Comparison of ENCODE assay signal across 38 mouse cellular contexts in the genomic region with DNA sequence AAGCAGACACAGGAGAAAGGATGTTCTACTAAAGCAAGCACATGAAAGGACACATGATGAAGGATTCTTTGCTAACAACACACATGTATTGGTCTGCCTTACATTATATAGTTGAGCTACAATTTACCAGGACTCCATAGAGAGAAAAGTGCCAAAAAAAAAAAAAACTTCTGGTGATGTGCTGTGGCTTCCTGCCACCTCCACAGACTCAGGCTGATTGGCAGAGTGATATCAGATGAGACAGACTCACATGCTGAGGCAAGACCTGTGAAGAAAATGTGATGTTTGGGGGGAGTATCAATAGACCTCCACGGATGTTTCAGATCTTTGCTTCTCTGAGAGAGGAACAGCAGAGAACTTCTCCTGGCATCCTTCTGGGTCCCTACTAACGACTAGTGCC. TPM values are rescaled to one million over a fixed set of nuclear protein-coding genes. Genes with fewer than 3 reads are reported as not detected.
"Had no signal": no experiment of that assay in that cellular context is flagged by ENCODE, and none has a peak within 500 bp of the region (broad histone marks: within the 10 kb centered on the region; RNA-seq: fewer than 3 reads in every experiment).

No protein-coding gene starts in this region.

- H3K4me2 ChIP-seq: limb, embryonic 12.5 days; limb, embryonic 13.5 days; limb, embryonic 15.5 days; liver, embryonic 11.5 days; liver, embryonic 12.5 days; liver, embryonic 13.5 days; liver, embryonic 15.5 days; lung, embryonic 14.5 days; lung, embryonic 15.5 days; midbrain, embryonic 12.5 days; midbrain, embryonic 13.5 days; midbrain, embryonic 15.5 days; neural tube, embryonic 12.5 days had no signal

- H3K36me3 ChIP-seq: limb, embryonic 10.5 days; limb, embryonic 12.5 days; limb, embryonic 13.5 days; limb, embryonic 15.5 days; liver, embryonic 12.5 days; liver, embryonic 13.5 days; liver, embryonic 15.5 days; lung, embryonic 15.5 days; midbrain, embryonic 10.5 days; midbrain, embryonic 12.5 days; midbrain, embryonic 13.5 days; midbrain, embryonic 15.5 days; neural tube, embryonic 12.5 days had no signal

- H3K9me3 ChIP-seq: limb, embryonic 10.5 days; limb, embryonic 12.5 days; limb, embryonic 13.5 days; limb, embryonic 15.5 days; liver, embryonic 12.5 days; liver, embryonic 13.5 days; liver, embryonic 15.5 days; lung, embryonic 15.5 days; megakaryocyte, embryonic 14.5 days; midbrain, embryonic 10.5 days; midbrain, embryonic 12.5 days; midbrain, embryonic 13.5 days; midbrain, embryonic 15.5 days; neural tube, embryonic 12.5 days had no signal

- DNase-seq: left cerebral cortex, postnatal 4 days; liver; liver, embryonic 13.5 days; liver, postnatal 0 days; lung, adult 18-20 months; lung, adult 2 months; lung, embryonic 14.5 days; lung, postnatal 10 days; lung, postnatal 14 days; lung, postnatal 36 days; lung, postnatal 4 days; midbrain, embryonic 14.5 days had no signal

- H3K9ac ChIP-seq: limb, embryonic 12.5 days; limb, embryonic 13.5 days; limb, embryonic 15.5 days; liver, embryonic 12.5 days; liver, embryonic 13.5 days; liver, embryonic 14.5 days; liver, embryonic 15.5 days; liver, postnatal 0 days; lung, embryonic 14.5 days; lung, embryonic 15.5 days; midbrain, embryonic 12.5 days; midbrain, embryonic 13.5 days; midbrain, embryonic 15.5 days; neural tube, embryonic 12.5 days had no signal

- H3K4me1 ChIP-seq: limb, embryonic 10.5 days; limb, embryonic 12.5 days; limb, embryonic 13.5 days; limb, embryonic 15.5 days; liver, embryonic 15.5 days; lung, embryonic 15.5 days; megakaryocyte, embryonic 14.5 days; midbrain, embryonic 10.5 days; midbrain, embryonic 12.5 days; midbrain, embryonic 13.5 days; midbrain, embryonic 15.5 days; neural tube, embryonic 12.5 days had no signal

- H3K27ac ChIP-seq: left cerebral cortex, adult 2 months; limb, embryonic 10.5 days; limb, embryonic 12.5 days; limb, embryonic 13.5 days; limb, embryonic 15.5 days; liver, embryonic 12.5 days; liver, embryonic 13.5 days; liver, embryonic 14.5 days; liver, embryonic 15.5 days; lung, embryonic 15.5 days; macrophage; midbrain, embryonic 10.5 days; midbrain, embryonic 12.5 days; midbrain, embryonic 13.5 days; midbrain, embryonic 15.5 days; neural tube, embryonic 12.5 days had no signal

- H3K4me3 ChIP-seq: left cerebral cortex, adult 2 months; limb, embryonic 10.5 days; limb, embryonic 12.5 days; limb, embryonic 13.5 days; limb, embryonic 15.5 days; liver, embryonic 12.5 days; liver, embryonic 13.5 days; liver, embryonic 15.5 days; lung, embryonic 15.5 days; megakaryocyte, embryonic 14.5 days; midbrain, embryonic 10.5 days; midbrain, embryonic 12.5 days; midbrain, embryonic 13.5 days; midbrain, embryonic 15.5 days; myocyte; neural tube, embryonic 12.5 days had no signal

- H3K27me3 ChIP-seq: limb, embryonic 13.5 days; limb, embryonic 15.5 days; liver, embryonic 15.5 days; lung, embryonic 15.5 days; megakaryocyte, embryonic 14.5 days had no signal

- ATAC-seq: liver, embryonic 12.5 days; liver, postnatal 0 days; lung, postnatal 0 days; midbrain, embryonic 13.5 days; midbrain, embryonic 15.5 days had no signal

RNA-seq across cellular contexts. Expression of gene Dbx2, which starts 6.0 kb away (rescaled TPM):
- total RNA-seq: liver, adult 2 months; megakaryocyte progenitor cell, adult 5-6 weeks; megakaryocyte, adult 5-6 weeks; megakaryocyte-erythroid progenitor cell, adult 5-6 weeks; monocyte, adult 5-6 weeks had no signal
- polyA plus RNA-seq: liver, adult 2 months; liver, embryonic 11.5 days; liver, embryonic 12.5 days; liver, embryonic 13.5 days; liver, embryonic 14.5 days; liver, embryonic 15.5 days; liver, embryonic 16.5 days; liver, postnatal 0 days; lung, adult 2 months; lung, embryonic 14.5 days; lung, embryonic 15.5 days; lung, embryonic 16.5 days; lung, postnatal 0 days; macrophage; myocyte had no signal
